8 mouse cellular contexts compared by ENCODE assay signal in the genomic region with DNA sequence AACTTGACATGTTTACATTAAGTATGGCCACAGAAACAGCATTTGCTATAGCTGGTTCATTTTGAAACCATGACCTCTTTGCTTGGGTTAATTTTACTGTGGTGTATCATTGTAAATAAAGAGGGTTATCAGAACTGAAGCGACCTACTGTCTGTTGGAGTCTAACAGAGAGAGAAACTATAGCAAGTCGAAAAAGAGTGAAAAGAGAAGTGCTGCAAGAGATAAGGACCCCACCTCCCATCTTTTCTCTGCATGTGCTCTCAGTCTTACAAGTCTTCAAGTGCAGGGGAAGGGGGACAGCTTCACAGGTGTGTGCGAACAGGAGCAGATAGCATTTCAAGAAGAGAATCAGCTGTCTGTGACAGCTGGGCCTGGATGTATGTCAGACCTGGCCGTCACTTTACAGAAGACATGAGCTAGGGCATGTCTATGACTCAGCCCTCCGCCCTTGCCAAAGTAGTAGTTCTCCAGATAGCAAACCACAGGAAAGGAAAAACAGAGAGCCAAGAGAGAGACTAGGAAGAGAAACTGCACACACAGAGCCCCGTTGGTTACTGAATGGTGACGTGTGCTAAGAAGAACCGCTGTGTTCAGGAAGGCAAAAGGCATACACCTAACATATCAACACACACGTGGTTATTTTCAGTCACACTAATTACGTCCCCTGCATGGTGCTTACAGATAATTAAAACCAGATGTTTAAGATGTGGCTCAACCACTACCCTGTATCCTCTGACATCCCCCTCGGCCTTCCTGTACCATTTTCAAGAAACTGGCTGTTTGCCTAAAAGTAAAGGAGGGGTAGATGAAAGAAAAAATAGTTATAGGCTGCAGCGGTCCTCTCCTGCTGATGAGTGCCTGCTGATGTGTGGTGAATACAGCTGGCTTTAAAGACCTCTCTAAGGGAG.
DNase-seq lines count a peak whose midpoint lies in the region; ATAC-seq and TF ChIP-seq lines count a peak whose summit lies in the region.

No protein-coding gene starts in this region.

- TF ChIP-seq CTCF in intestine, postnatal 0 days (IDR thresholded peaks at IDR 0.05; ENCODE audit: low read depth): no peak

- H3K4me1 ChIP-seq in intestine, embryonic 15.5 days (replicated peaks): 0 out of 2 replicates have a peak, but pooled peaks cover 6% of the 10 kb centered on the region
- H3K4me1 ChIP-seq in intestine, postnatal 0 days (replicated peaks; ENCODE audit: control insufficient read depth, insufficient read depth, low read length): no peaks in the 10 kb centered on the region
- peaks cover 31% of the 10 kb centered on the region for H3K4me1 ChIP-seq in heart, embryonic 11.5 days (ENCODE audit: control insufficient read depth, insufficient read depth, low read length)
- H3K4me1 ChIP-seq in liver, embryonic 15.5 days (replicated peaks): no peaks in the 10 kb centered on the region

- H3K4me2 ChIP-seq in intestine, embryonic 15.5 days (replicated peaks): no peak overlapping the region
- no peak overlapping the region for H3K4me2 ChIP-seq in intestine, postnatal 0 days (replicated peaks; ENCODE audit: low read depth)
- peak overlapping the region; percentile 40 for H3K4me2 ChIP-seq in heart, embryonic 11.5 days
- no peak overlapping the region; the same call in 1 of the 2 replicates for H3K4me2 ChIP-seq in liver, embryonic 15.5 days

- H3K36me3 ChIP-seq in intestine, embryonic 15.5 days: no peaks in the 10 kb centered on the region
- H3K36me3 ChIP-seq in intestine, postnatal 0 days (ENCODE audit: control insufficient read depth, insufficient read depth): no peaks in the 10 kb centered on the region
- H3K36me3 ChIP-seq in heart, embryonic 11.5 days (ENCODE audit: control insufficient read depth, insufficient read depth, low read length): no peaks in the 10 kb centered on the region
- no peaks in the 10 kb centered on the region for H3K36me3 ChIP-seq in liver, embryonic 15.5 days (replicated peaks)

- ATAC-seq in intestine, embryonic 15.5 days: no peak
- no peak for ATAC-seq in intestine, postnatal 0 days
- ATAC-seq in heart, embryonic 11.5 days (replicated peaks; ENCODE audit: insufficient number of reproducible peaks, low FRiP score, low TSS enrichment): peak; percentile 75
- ATAC-seq in liver, embryonic 15.5 days (ENCODE audit: insufficient read depth): peak; percentile 34

- H3K9ac ChIP-seq in intestine, embryonic 15.5 days: no peak overlapping the region
- no peak overlapping the region for H3K9ac ChIP-seq in intestine, postnatal 0 days (ENCODE audit: low read depth, low read length)
- H3K9ac ChIP-seq in heart, embryonic 11.5 days (ENCODE audit: low read depth, low read length): no peak overlapping the region
- no peak overlapping the region for H3K9ac ChIP-seq in liver, embryonic 15.5 days

- H3K27ac ChIP-seq in intestine, embryonic 15.5 days: peak overlapping the region; percentile 9; the same call in 1 of the 2 replicates
- H3K27ac ChIP-seq in intestine, postnatal 0 days (ENCODE audit: low read depth, low read length): no peak overlapping the region
- H3K27ac ChIP-seq in heart, embryonic 11.5 days (ENCODE audit: low read depth, low read length): peak overlapping the region; percentile 78
- H3K27ac ChIP-seq in liver, embryonic 15.5 days (replicated peaks): no peak overlapping the region

- H3K27me3 ChIP-seq in intestine, embryonic 15.5 days (replicated peaks): no peaks in the 10 kb centered on the region
- no peaks in the 10 kb centered on the region for H3K27me3 ChIP-seq in intestine, postnatal 0 days (replicated peaks; ENCODE audit: control insufficient read depth, insufficient read depth, low read length)
- no peaks in the 10 kb centered on the region for H3K27me3 ChIP-seq in heart, embryonic 11.5 days (ENCODE audit: control insufficient read depth, insufficient read depth, low read length)
- no peaks in the 10 kb centered on the region for H3K27me3 ChIP-seq in liver, embryonic 15.5 days

- 53% methylated on average over 12 of the region's 12 CpGs for WGBS in intestine, embryonic 15.5 days
- WGBS in intestine, postnatal 0 days: 55% methylated on average over 12 of the region's 12 CpGs
- 16% methylated on average over 12 of the region's 12 CpGs for WGBS in heart, embryonic 11.5 days (ENCODE audit: insufficient replicate concordance)
- 16% methylated on average over 12 of the region's 12 CpGs for WGBS in liver, embryonic 15.5 days (ENCODE audit: insufficient replicate concordance)

- no peak overlapping the region for H3K4me3 ChIP-seq in intestine, embryonic 15.5 days (replicated peaks)
- no peak overlapping the region for H3K4me3 ChIP-seq in intestine, postnatal 0 days (ENCODE audit: low read depth, low read length)
- no peak overlapping the region for H3K4me3 ChIP-seq in heart, embryonic 11.5 days (ENCODE audit: low read depth, low read length)
- H3K4me3 ChIP-seq in liver, embryonic 15.5 days (replicated peaks): no peak overlapping the region

- H3K9me3 ChIP-seq in intestine, embryonic 15.5 days: no peaks in the 10 kb centered on the region
- H3K9me3 ChIP-seq in intestine, postnatal 0 days (ENCODE audit: control insufficient read depth): no peaks in the 10 kb centered on the region
- no peaks in the 10 kb centered on the region for H3K9me3 ChIP-seq in heart, embryonic 11.5 days (replicated peaks; ENCODE audit: control insufficient read depth, low read length)
- no peaks in the 10 kb centered on the region for H3K9me3 ChIP-seq in liver, embryonic 15.5 days (replicated peaks)

- DNase-seq in adrenal gland, postnatal 36 days: peak; percentile 64 to 66
- no peak for DNase-seq in thymus, adult 18-20 months
- DNase-seq in layer of hippocampus, postnatal 10 days (ENCODE audit: low spot score in 2 of 2): no peak
- no peak for DNase-seq in cerebellum, adult 9-10 months

Comparison
In these comparisons a context has a peak if more than half of its experiments do, and no peak if none do; other contexts are left out.
1. H3K27ac ChIP-seq: peak in intestine, embryonic 15.5 days (single experiment) and heart, embryonic 11.5 days (single experiment); none in intestine, postnatal 0 days (single experiment) and liver, embryonic 15.5 days (single experiment).
2. ATAC-seq: peak in heart, embryonic 11.5 days (single experiment) and liver, embryonic 15.5 days (single experiment); none in intestine, embryonic 15.5 days (single experiment) and intestine, postnatal 0 days (single experiment).
3. DNase-seq: peak in adrenal gland, postnatal 36 days (2 of 2); none in thymus, adult 18-20 months (0 of 2), layer of hippocampus, postnatal 10 days (0 of 2) and cerebellum, adult 9-10 months (single experiment).